Mouse (Mus musculus) thymus, adult 2 months (tissue): Measurements from ENCODE around the gene Cubn.

Experiments
- CTCF ChIP-seq: fragments of 200-500 bp; IDR thresholded peaks from 2 replicates; pipeline ENCODE4 v1.5.1; 2012; ENCODE audit warnings: mild to moderate bottlenecking, control low read depth, low read length, moderate library complexity, borderline replicate concordance; ENCODE audit not compliant: control insufficient read depth, poor library complexity, insufficient read depth; ENCODE audit errors: extremely low read depth
- POLR2A ChIP-seq: fragments of 200-500 bp; IDR thresholded peaks from 2 replicates; pipeline ENCODE4 v1.6.1; 2012; ENCODE audit warnings: mild to moderate bottlenecking, low read length, control low read depth, moderate library complexity; ENCODE audit not compliant: control insufficient read depth, poor library complexity, insufficient read depth; ENCODE audit errors: extremely low read depth

- TF ChIP-seq CTCF (no peak), POLR2A (no peak)
Measured at GRCm38 (mm10) chr2:13450895-13451294, 40.7 kb downstream of the Cubn start.
